Mouse (Mus musculus) fibroblast of lung, adult 2 months (primary cell): ENCODE results near the gene Fgfbp3.
"Not testable (repeated sequence)": the region's sequence is repeated elsewhere in the genome, so short reads cannot be mapped to it uniquely, and the experiment has no call there.

Source experiments
- DNase-seq: peaks from one replicate; pipeline ENCODE4 v3.0.0-alpha.2; 2011; ENCODE audit warnings: low read depth

The Fgfbp3 gene

DNA sequence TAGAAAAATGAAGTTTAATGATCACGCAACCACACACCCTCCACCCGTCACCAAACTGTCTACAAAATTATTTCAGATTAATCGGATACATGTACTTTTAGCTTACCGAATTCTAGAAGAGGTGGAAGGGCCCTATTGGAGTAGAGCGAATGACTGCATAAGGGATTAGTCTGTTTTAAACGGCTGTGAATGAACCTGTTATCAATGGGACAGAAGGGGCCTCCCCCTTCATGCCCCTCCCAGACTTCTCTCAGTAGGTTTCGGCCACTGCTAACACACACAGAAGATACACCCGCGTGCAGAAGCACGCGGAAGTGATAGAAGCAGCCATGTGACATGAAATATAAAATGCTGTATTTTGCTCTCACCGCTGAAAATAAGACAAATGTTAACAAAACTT, at the start of gene Fgfbp3:
TSS of gene Fgfbp3 (minus strand) at position 150 of the 400 bp plus-strand sequence.
- DNase-seq: no peak

DNA sequence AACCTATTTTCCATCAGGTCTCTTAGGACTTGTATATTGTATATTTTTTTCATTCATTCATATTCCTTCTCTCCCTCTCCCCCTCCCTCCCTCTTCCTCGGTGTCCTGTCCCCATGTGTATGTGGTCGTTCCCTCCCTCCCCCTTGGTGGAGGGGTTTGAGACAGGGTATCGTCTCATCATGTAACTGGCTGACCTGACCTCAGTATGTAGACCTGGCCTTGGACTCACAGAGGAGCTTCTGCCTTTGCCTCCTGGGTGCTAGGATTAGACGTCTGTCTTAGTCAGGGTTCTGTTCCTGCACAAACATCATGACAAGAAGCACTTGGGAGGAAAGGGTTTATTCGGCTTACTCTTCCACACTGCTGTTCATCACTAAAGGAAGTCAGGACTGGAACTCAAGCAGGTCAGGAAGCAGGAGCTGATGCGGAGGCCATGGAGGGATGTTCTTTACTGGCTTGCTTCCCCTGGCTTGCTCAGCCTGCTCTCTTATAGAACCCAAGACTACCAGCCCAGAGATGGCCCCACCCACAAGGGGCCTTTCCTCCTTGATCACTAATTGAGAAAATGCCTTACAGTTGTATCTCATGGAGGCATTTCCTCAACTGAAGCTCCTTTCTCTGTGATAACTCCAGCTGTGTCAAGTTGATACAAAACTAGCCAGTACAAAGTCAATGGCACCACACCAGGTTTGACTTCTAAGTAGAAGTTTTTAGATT, 43.3 kb upstream of the Fgfbp3 start:
- not testable (repeated sequence) for DNase-seq

DNA sequence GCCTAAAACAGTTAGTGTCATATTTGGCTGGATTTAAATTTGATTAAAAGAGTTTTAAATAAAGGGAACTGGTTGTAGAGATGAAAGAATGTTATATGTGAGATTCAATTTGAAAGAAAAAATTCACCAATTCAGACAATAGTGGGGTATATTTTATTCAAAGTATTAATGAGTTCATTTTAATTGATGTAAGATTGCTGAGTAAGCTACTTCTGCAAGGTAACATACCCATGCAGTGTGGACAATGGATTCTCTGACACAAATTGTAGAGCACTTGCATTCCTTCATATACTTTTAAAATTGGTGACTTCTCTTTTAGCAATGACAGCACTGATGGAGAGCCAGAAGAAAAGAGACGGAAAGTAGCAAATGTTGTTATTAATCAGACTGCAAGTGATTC, 41.9 kb upstream of the Fgfbp3 start:
- DNase-seq: no peak

DNA sequence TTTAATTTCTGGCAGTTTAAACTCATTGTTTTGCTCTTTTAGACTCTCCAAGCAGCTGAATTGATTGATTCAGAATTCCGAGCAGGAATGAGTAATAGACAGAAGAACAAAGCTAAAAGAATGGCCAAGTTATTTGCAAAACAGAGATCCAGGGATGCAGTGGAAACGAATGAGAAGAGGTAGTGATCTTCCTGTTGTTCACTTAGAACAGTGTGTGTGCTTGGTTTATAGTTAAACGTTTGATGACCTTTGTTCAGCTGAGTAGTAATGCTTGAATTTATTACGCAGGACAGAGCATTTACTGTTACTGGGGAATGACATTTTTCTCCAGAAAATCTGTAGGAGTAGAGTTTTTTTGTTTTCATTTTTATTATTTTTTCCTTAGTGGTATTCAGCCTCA, 38.9 kb upstream of the Fgfbp3 start:
- no peak for DNase-seq

DNA sequence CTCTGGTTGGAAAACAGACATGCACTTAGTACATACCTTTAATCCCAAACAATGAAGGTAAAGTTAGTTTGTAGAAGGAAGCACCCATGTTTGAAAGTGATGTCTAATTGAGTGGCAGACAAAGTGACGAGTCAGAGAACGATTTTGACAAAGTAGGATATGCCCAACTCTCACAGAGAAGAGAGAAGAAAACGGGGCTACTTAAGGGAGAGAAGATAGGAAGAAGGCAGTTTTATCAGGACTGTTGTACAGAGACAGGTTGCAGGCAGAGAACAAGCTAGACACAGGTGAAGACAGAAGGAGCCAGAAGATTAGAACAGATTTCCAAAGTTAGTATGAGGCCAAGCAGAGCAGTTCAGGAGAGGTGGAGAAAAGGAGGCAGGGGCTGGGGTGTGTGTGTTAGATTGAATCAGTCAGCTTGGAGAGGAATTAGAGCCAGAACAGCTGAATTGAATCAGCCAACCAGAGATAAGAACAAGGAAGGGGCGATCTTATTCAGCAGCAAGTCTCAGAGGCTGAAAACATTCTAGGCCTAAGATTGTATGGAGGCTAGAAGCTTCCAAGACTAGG, 34.3 kb upstream of the Fgfbp3 start:
- DNase-seq: no peak

DNA sequence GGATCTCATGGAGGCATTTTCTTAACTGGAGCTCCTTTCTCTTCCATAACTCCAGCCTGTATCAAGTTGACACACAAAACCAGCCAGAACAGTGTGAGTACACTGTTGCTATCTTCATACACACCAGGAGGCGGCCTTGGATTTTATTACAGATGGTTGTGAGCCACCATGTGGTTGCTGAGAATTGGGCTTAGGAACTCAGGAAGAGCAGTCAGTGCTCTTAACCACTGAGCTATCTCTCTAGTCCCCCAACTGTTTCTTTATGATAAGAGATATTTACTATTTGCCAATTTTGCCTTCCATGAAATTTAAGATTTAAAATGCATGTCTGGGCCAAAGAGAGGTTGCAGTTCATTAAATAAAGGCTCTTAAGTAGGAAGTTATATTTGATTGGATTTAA, 20.6 kb upstream of the Fgfbp3 start:
- no peak for DNase-seq

DNA sequence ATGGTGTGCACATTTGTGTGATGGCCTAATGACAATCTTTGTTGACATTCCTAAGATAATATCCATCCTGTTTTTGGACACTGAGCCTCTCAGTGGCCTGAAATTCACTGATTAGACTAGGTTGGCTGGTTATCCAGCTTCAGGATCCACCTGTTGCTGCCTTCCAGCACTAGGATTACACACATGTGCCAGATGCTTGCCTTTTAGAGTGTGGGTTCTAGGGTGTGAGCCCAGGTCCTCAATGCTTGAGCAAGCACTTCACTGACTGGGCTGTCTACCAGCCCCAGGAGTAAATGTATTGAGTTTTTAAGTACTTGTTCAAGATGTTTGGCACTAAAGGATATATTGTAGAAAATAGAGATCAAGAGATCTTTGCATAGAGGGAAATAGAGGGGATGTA, 18.6 kb upstream of the Fgfbp3 start:
- DNase-seq: no peak

DNA sequence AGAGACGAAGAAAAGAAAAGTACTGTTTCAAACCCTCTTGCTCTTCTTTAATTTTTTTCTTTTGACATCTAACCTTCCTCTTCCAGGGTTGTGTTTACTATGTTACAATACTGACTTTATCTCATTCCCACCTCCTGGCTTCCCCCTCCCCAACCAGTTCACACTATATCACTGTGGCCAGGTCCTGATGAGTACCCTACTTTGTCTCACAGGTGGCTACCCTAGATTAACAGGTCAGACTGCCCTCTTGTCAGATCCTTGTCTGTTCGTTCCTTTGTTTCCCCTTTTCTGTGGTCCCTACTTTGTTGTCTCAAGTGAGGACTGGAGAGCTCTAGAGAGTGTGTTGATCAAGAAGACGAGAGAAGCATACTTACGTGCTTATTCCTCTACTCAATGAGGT, 16.9 kb upstream of the Fgfbp3 start:
- no peak for DNase-seq

DNA sequence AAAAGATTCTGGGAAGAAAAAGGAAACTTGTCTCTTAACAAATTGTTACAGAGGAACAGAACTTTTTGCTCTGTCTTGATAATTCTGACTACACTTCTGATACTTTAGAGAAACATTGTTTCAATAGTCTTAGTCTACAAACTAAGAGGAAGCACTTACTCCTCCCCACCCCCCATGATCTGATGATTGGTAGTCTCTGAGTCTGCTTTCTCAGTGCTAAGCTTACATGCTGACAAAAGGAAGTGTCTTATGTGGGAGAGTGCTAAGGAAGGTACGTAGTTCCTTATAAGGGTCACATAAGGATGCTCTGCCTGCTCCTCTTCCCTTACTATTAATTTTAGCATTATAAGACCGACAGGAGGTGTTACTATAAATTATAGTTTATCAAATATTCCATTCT, 13.2 kb upstream of the Fgfbp3 start:
- no peak for DNase-seq

DNA sequence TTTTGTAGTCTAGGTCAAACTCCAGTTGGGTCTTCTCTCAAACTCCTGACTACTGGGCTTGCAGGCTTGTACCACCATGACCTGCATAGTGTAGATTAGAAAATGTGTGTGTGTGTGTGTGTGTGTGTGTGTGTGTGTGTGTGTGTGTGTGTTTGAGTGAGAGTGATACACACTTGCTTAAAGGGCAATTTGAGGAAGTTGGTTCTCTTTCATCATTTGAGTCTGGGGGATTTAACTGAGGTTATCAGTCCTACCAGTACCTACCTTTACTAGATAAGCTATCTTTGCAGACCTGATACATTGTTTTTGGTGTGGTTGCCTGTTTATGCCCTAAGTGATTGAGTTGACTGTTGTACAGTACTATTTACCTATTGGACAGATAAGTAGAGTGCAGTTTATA, 12.7 kb upstream of the Fgfbp3 start:
- DNase-seq: no peak

DNA sequence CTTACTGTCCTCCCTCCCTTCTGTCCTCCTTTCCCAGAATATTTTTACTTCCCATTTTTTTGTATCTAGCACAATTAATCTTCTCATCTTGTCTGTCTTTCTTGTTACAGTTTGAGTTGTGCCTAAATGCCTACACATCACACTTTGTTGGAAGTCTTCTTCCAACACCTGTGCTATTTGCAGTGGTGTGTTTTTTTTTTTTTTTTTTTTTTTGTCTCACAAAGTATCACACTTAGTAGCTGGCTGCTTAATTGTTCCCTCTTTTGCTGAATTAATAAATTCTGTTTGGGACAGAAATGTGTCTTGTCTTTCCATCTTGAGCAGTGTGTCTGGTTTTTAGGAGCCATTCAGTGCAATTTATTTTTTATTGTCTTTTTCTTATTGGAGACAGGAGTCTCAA, 10.4 kb upstream of the Fgfbp3 start:
- DNase-seq: no peak

DNA sequence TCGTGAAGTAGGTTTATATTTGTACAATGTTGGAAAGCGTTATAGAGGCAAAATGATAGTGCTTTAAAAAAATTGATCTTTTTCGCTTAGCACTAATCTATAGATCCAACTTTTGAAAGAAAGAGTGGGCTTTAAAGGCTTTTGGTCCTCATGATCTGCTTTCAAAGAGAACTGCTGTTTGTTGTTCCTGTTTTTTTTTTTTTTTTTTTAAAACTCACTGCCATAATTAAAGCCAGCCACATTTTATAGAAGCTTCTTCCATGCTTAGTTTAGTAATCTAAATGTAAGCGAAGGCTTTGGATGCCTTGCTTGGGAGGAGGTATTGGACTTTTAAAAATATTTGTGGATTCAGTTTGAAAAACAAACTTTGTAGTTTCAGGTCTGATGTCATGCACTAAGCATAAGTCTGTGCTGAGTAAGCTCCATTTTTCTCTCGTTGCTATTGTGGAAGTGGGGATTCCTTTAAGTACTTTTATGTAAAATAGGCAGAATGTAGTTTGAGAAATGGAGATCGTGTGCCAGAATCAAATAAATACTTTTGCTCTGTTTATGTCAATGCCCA, 8.5 kb upstream of the Fgfbp3 start:
- DNase-seq: no peak

DNA sequence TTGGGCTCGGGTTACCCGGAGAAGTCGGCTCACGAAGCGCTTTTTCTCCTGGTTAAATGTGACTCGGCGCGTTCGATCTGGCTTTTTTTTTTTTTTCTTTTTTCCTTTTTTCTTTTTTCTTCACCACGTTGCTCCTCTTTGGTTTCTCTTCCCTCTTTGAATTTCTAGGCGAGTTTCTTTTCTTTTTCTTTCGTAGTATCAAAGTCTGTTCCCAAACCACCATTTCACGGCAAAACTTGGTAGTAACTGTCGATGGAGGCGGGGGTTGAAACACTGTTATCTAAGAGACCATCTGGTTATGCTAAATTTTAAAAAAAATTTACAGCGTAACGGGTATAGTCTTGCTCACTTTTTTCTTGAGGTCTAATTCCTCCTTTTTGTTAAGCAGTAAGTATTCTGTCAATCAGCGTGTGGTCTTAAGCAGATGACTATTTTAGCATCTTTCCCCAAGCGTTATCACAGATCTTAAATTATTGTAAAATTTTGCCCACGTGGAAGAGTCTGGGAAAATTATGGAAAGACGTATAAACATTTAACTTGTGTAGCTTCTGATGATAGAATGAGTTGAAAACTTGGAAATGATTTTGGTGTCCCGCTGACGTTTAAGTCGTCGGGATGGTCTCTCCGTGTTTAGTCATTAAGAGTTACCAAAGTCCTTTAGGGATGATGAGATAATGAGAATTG, 7.3 kb upstream of the Fgfbp3 start:
- no peak for DNase-seq

DNA sequence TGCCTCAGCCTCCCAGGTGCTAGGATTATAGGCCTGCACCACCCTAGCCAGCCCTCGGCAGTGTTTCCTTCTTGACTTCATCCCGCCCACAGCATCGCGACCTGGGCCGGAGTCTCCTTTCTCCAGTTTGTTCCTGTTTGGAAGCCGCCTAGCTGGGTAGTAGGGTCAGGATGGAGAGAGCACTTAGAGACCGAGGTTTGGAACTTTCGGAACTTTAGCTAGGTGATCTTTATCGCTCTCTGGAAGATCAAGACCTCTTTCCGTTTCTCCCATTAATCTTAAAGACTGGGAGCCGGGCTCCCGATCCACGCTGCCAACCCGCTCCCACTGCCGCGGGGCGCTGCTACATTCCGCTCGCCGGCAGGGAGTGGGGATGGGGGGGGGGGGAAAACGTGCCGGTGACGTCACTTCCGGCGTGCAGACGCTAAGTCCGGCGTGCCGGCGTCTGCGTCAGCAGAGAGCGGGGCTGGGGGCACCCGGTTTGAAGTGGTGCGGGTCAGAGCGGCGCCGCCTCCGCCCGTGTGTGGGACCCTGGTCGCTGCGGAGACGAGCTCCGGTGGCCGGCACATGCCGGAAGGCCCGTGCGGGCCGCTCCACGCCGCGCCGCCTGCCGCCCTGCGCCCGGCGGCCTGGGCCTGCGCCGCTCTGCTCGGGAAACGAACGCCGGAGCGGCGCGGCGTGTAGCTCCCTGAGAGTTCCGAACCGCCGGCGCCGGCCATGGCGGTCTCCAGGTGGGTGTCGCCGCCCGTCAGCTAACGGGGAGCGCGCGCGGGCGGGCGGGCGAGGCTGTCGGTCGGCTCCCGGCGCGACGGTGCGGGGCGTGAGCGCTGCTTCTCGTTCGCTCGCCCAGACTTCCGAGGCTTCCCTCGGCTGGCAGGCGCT, 6.5 kb upstream of the Fgfbp3 start, which contains the start of gene Btaf1:
TSS of gene Btaf1 (plus strand) at position 409 of the 882 bp plus-strand sequence.
- DNase-seq: peak; percentile 72

DNA sequence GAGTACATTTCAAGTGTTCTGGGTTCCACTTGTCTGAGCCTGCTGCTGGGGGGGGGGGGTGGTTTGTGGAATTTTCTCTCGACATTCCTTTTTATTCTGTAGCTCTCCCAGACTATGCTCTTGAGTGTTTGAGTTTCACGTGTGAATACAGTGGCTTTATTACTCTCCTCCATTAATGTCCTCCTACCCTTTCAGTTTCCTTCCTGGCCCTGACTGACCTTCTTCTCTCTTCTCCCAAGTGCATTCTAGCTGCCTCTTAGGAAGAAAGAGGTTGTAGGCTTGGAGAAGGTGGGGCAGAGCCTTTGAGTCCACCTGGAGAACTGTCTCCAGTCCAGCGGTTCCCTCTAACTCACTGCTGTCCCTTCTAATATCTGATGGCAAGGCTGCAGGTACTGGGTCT, 3.5 kb upstream of the Fgfbp3 start:
- no peak for DNase-seq

DNA sequence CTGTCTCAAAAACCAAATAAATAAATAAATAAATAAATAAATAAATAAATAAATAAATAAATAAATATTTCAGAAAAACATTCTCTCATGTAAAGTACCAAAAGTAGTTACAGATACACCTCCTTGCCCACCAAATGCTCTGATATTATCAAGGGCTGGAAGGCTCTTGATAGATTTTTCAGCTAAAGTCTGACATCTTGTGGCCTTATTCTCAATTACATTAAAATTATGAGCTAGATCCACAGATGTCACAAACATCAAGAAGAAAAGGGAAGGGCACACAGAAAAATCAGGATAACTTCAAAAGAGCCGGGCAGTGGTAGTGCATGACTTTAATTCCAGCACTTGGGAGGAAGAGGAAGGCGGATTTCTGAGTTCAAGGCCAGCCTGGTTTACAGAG, 2.6 kb upstream of the Fgfbp3 start:
- DNase-seq: no peak

DNA sequence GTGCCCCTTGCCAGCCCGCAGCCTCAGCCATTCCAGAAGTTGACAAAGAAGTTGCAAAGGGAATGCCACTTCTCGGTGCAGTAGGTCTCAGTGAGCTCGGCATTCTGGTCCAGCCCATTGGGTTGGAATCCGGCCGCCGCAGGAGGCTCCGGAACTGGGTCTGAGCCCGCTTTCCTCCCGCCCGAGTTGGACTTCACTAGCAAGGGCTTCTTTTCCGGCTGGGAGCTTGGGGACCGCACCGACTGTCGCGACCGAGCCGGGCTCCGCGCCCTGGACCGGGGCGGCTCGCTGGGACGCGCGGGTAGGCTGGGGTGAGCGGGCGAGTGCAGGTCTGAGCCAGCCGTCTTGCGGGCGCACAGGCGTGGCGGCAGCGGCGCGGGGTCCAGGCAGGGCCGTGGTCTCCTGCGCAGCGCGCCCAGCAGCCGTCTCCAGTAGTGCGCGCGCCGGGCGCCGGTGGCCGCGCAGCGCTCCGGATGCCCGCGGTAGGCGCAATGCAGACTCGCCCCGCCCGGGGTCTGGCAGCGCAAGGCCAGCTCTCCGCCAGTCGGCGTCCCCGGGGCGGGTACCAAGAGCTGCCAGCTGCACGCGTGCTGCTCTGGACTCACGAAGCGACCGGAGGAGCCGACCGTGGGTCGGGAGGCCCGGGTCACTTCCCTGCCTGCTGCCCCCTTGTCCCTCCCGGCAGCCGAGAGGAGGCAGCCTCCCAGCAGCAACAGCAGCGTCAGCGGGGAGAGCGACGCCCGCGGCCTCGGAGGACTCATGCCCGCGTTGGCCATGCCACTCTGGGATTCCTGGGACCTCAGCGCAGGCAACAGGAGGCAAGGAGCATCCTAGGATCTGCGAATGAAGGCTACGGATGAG, 744 bp downstream of the Fgfbp3 start:
- peak; percentile 70 for DNase-seq

DNA sequence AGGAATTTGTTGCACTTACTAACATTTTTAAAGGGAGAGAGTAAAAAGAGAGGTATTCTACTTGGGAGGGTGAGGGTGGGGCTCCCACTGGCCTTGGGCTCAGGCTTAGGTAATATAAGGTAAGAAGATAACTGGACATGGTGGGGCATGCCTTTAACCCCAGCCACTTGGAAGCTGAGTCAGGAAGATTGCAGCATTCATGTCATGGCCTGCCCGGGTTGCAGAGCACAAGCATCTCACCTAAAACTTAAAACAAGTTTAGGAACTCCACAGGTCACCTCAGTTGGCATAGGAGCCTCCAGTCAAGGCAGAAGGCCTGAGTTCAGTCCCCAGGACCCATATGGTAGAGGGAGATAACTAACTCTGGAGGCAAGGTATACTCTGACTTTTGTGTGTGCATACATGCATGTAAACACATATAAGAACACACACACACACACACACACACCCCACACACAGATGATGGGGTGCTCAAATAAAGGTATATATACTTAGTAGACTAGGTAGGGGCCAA, 2.5 kb downstream of the Fgfbp3 start:
- no peak for DNase-seq

DNA sequence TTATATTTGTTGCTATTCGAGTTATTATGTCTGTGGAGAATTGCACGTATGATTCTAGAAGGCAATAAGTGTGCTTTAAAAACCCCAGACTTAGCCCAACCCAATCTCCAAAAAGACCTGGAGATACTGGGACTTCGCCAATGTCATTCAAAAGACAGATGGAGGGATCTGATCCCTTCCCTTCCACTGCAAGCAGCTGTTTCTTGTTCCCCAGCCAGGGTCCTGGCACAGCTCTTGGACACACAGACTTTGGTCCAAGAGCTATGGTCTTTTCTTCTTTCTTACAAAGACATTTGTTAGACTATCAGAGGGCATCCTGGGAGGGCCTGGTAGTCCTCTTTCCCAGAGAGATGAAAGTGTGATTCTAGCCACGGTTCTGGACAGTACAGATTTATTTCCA, 3.2 kb downstream of the Fgfbp3 start:
- no peak for DNase-seq

DNA sequence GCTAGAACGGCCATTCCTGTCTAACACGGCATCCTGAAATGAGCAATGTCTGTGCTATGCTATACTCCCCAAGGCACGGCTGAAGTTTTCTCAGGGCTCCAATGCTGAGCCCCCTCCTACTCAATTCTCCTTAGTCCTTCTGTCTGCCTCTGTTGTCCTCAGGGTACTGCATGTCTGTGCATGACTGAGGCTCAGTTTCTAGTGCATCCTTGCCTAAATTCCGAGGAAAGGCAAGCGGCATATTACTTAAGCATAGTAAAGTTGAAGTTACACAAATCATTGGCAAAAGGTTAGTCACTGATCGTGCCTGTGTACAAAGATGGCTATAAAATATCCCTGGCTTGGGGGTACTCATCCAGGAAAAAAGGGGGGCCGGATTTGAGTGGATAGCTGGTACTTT, 6.4 kb downstream of the Fgfbp3 start:
- no peak for DNase-seq
